Mouse (Mus musculus): ENCODE measurements around the gene Cts8. TPM values are rescaled to one million over a fixed set of nuclear protein-coding genes. Genes with fewer than 3 reads are reported as not detected.
A peak's percentile ranks its signal among the peaks of the same experiment; 100 is the strongest.

Cts8 gene
- not detected in 2 replicates for polyA plus RNA-seq (2015; fragmentation: Nextera tagmentation; extraction: Ambion mirVana)

DNA sequence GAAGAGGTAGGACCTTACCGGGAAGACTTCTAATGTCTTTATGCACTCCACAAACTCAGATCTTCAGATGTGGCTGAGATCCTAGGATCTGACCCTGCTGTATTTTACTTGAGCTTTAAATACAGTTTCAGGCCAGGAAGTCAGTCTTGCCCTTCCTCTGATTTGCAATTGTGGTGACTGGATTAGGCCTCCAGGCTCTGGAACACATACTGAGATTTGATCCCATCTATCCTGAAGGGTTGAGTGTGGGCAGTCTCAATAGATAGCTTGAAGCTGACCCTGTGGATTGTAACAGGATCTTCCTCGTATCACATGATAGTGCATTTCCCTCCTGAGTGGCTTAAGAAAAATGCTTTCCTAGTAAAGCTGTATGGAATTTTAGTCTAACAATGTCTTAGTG lies at the start of gene Cts8:
Cts8 (minus strand) TSS at position 101 of the 400 bp plus-strand sequence.
- H3K4me1 ChIP-seq (replicated peaks), result no peaks in the 10 kb centered on the region
- no peak within 1 kb of the TSS for H3K4me3 ChIP-seq (replicated peaks)
- 63% methylated on average over 2 of the region's 2 CpGs for WGBS (ENCODE audit: insufficient replicate concordance)
- no peak within 1 kb of the TSS for H3K4me2 ChIP-seq
- H3K9me3 ChIP-seq (replicated peaks), result no peaks in the 10 kb centered on the region
- H3K9ac ChIP-seq, result no peak within 1 kb of the TSS
- no peak for ATAC-seq (ENCODE audit: low read depth)
- no peaks in the 10 kb centered on the region for H3K36me3 ChIP-seq
- no peak for DNase-seq
- no peak within 1 kb of the TSS for H3K27ac ChIP-seq
- no peaks in the 10 kb centered on the region for H3K27me3 ChIP-seq

GRCm38 (mm10) chr13:61288739-61289138 lies 33.6 kb upstream of the Cts8 start, which contains the start of gene Gm49398:
Gene Gm49398 (minus strand): TSS chr13:61288839.
- 70% methylated on average over 2 of the region's 2 CpGs for WGBS (ENCODE audit: insufficient replicate concordance)

DNA sequence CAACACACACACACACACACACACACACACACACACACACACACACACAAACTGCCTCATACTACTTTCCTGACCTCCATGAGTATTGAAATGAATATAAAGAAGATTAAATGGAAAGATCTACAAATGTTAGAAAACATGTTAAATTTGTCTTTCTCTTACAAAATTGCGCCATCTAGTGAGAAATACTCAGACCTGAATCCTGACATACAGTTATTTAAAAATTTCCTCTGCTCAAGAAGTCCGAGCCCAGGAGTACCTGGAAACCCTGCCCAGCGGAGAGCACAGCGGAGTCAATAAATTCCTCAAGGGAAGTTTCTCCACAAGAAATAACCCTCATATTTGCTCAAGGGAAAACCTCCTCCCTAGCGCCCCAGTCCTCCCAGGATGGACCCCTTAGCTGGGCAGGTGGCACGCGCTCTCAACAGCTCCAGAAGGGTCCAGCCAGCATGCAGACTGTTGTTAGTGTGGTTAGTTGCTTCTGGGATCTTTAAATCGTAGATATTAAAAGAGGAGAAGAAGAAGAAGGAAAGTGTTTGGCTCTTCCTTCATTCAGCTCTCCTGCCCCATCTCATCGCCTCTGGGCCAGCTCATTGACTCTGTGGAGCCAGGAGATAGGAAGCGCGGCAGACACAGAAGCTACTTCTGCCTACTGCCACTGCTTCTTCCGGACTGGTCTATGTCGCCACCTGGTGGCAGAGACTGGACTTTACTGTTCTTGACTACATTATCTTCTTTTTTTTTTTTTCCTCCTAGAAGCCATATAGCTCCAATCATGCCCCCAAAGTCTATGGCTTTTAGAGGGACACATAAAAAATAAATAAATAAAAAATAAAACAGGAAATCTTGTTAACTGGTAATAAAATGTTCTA lies 13.8 kb downstream of the Cts8 start:
- Histone ChIP-seq H3K9me3 (replicated peaks) (no peaks in the 10 kb centered on the region), H3K4me3 (replicated peaks) (no peak overlapping the region), H3K27me3 (no peaks in the 10 kb centered on the region), H3K27ac (no peak overlapping the region), H3K4me1 (replicated peaks) (no peaks in the 10 kb centered on the region), H3K9ac (no peak overlapping the region), H3K4me2 (no peak overlapping the region), H3K36me3 (no peaks in the 10 kb centered on the region)
- DNase-seq (peak; percentile 36), ATAC-seq (ENCODE audit: low read depth) (no peak)
- 38% methylated on average over 13 of the region's 13 CpGs for whole genome bisulfite sequencing (ENCODE audit: insufficient replicate concordance)

More at GRCm38 (mm10) chr13:61288739-61289138, 33.6 kb upstream of the Cts8 start, which contains the start of gene Gm49398:
- H3K36me3 ChIP-seq, result no peaks in the 10 kb centered on the region
- no peaks in the 10 kb centered on the region for H3K9me3 ChIP-seq (replicated peaks)
- no peak within 1 kb of the TSS for H3K9ac ChIP-seq
- H3K27me3 ChIP-seq, result no peaks in the 10 kb centered on the region
- no peak within 1 kb of the TSS for H3K27ac ChIP-seq
- DNase-seq (no peak), ATAC-seq (ENCODE audit: low read depth) (no peak)
- H3K4me2 ChIP-seq, result no peak within 1 kb of the TSS
- no peaks in the 10 kb centered on the region for H3K4me1 ChIP-seq (replicated peaks)
- no peak within 1 kb of the TSS for H3K4me3 ChIP-seq (replicated peaks)

- H3K9ac ChIP-seq, result no peak within 1 kb of the TSS
- no peaks in the 10 kb centered on the region for H3K36me3 ChIP-seq
- no peak for DNase-seq
- no peak within 1 kb of the TSS for H3K4me3 ChIP-seq (replicated peaks)
- WGBS (ENCODE audit: insufficient replicate concordance), result 70% methylated on average over 3 of the region's 3 CpGs
- H3K4me1 ChIP-seq (replicated peaks), result no peaks in the 10 kb centered on the region
- 0 out of 2 replicates have a peak, but pooled peaks cover 2% of the 10 kb centered on the region for H3K9me3 ChIP-seq (replicated peaks)
- H3K27me3 ChIP-seq, result no peaks in the 10 kb centered on the region
- no peak within 1 kb of the TSS for H3K27ac ChIP-seq
- no peak within 1 kb of the TSS for H3K4me2 ChIP-seq
- ATAC-seq (ENCODE audit: low read depth), result no peak
Measured at GRCm38 (mm10) chr13:61203310-61203709, 51.8 kb downstream of the Cts8 start, which contains the start of gene Cts6. Gene Cts6 (minus strand): TSS chr13:61203410.

Other genes starting within 250 kb of the Cts8 start
- gene Ctsj, start 249.4 kb downstream of the Cts8 start, polyA plus RNA-seq (2015; fragmentation: Nextera tagmentation; extraction: Ambion mirVana), result not detected in 2 replicates
- not detected in 2 replicates for gene Ctsq, start 214.7 kb downstream of the Cts8 start, polyA plus RNA-seq (2015; fragmentation: Nextera tagmentation; extraction: Ambion mirVana)
- not detected in 2 replicates for gene Ctsr, start 91.1 kb downstream of the Cts8 start, polyA plus RNA-seq (2015; fragmentation: Nextera tagmentation; extraction: Ambion mirVana)
- not detected in 2 replicates for gene Cts6, start 51.9 kb downstream of the Cts8 start, polyA plus RNA-seq (2015; fragmentation: Nextera tagmentation; extraction: Ambion mirVana)
- gene Gm49398, start 33.5 kb upstream of the Cts8 start, polyA plus RNA-seq (2015; fragmentation: Nextera tagmentation; extraction: Ambion mirVana), result not detected in 2 replicates
- not detected in 2 replicates for gene Cts7, start 102.8 kb upstream of the Cts8 start, polyA plus RNA-seq (2015; fragmentation: Nextera tagmentation; extraction: Ambion mirVana)